Mouse (Mus musculus) bone marrow macrophage, adult 2 months (primary cell): ENCODE measurements at regions not wholly inside any gene's neighbourhood (a gene's known extent, or its start where the extent isn't known, plus 50 kb on each side); places are given as distances from the start of the nearest gene placed in this dataset.

Source experiments
- CTCF ChIP-seq: IDR thresholded peaks from 2 replicates; pipeline ENCODE4 v1.5.1; 2012; ENCODE audit warnings: low read depth, mild to moderate bottlenecking, low read length, moderate library complexity
- POLR2A ChIP-seq: IDR thresholded peaks from 2 replicates; pipeline ENCODE4 v1.6.1; 2012; ENCODE audit warnings: mild to moderate bottlenecking, low read depth, low read length, borderline replicate concordance

DNA sequence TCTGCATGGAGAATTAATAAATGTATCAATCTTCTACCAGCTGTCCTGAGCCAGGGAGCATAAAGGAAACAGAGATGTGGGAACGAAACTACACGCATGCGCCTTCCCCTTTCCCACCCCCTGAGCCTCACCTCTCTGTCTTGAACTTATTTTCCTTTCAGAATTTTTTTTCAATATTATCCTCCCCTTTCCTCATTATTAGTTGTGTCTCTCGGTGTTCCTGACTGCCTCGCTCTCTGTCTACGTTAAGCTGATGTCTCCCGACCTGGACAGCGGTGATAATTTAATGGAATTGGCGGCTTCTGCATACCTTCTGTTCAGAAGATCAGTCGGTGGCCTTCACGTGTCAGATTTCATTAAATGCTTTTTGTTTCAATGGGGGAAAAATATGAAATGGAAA is 539.2 kb downstream of the Kcnj2 start:
- TF ChIP-seq CTCF (no peak), POLR2A (no peak)
